Mouse (Mus musculus) CD4-positive helper T cell, adult 2 months (primary cell): ENCODE results near the gene Sdhd.
A peak's percentile ranks its signal among the peaks of the same experiment; 100 is the strongest.

Source experiments
- DNase-seq: peaks from one replicate; pipeline ENCODE4 v3.0.0-alpha.2; 2012; ENCODE audit warnings: low read depth, missing footprints, low spot score

Sdhd gene

DNA sequence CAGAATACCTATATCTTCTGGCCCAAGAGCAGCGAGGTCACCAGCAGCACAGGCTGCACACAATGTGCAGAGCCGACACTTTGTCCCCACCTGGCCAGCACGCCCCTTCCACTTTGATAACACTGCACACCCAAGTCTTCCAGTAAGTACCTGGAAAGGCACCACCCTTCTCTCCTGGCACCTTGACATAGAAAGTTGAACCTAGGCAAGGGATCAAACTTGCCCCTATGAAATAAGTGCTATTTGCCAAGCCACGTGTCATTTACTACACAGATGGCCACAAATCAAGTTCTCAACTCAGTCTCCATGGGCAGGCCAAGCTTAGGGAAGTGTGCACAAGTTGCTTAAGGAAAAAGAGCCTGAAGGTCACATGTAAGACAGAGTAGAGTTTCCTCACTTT, 16.7 kb downstream of the Sdhd start:
- no peak for DNase-seq

DNA sequence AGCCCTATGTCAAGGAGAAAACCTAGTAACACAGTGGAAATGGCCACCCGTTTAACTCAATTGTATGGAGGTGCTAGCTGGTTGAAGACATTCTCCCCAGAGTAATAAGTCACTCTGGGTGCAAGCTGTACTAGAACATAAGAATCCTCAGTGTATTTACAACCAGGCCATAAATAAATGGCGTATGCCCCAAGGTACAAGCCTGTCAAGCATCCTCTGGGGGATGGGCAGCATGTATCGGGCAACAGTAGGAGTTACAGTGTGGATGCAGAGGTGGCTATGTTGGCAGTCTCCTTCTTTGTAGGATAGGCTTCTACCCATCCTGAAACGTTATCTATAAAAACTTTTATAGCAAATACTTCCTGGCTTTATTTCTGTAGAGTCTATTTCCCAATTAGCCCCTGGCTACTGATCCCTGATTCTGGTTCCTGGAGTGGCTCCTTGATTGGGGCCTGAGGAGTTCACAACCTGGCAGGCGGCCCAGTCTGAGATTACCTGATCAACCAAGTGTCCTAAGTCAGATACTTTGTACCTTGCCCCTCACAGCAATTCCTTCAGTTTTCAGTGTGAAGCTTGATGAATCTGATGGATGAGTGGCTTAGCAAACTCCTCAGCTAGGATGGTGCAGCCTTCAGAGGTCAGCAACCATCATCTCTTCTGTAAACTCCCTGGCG, 18.3 kb downstream of the Sdhd start:
- no peak for DNase-seq

DNA sequence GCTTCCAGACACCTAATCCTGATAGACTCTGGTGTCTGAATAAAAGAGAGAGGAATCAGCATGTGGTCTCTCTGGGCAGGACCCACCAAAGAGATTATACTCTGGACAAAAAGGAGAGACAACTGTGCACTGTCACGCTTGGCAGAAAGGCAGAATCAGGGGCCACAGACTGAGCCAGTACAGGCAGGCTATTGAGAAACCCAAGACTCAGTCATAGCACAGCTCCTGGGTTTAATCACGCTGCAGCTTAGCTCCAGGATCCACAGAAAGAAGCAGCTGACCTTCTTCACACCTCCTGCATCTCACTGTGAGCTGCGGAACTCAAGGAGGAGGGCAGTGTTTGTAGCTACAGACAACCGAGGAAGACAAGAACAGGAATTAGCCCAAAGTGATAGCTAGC, 23.2 kb downstream of the Sdhd start:
- DNase-seq: no peak

DNA sequence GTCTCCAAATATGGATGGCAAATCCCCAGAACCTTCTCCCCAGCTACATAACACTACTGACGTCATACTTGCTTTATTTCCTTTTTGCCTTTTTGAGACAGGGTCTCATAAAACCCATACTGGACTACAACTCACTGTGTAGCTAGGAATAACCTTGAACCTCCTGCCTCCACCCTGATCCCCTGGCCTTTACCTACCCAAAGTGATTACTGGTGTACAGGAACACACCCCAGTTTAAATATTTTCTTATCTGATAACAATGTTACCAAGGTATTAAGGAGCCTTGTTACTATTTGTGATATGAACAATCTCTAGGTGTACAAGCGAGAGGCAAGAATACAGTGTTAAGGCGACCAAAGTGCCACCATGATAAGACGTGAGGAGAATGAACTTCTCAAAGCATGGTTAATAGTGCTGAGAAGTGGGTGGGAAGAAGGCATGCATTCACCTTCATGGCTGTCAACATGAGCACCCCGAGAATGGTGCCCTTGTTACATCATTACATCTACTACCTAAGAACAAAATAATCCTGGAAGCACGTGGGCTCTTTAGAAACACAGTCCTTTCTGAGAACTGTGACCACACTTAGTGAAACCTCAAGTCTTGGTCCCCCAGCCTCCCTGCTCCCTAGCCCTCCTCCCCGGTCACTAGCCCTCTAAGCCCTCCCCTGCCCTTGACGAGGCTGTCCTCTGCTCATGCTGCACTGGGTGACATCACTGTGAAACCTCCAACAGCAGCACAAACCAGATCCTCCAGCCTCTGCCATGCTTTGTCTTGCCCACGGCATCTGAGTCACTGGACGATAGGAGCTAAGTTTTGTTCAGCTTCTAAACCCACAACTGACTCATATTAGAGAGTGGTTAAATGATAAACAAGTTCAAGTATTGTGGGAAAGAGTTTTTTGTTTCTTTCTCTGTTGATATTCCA, 33.8 kb downstream of the Sdhd start:
- no peak for DNase-seq

DNA sequence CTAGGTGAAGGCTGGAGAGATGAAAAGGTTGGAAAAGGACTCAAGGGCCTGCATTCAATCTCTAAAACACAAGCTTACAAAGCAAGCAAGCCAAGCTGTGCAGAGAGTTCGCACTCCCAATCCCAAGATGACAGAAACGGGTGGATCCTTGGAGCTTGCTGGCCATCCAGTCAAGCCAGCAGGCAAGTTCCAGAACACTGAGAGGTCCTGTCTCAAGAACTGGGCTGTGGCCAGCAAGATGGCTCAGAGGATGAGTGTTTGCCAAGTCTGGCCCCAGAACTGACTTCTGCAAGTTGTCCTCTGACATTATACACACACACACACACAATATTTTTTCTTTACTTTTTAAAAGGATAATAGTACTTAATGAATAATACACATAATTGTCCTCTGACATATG, 35.7 kb downstream of the Sdhd start:
- no peak for DNase-seq

DNA sequence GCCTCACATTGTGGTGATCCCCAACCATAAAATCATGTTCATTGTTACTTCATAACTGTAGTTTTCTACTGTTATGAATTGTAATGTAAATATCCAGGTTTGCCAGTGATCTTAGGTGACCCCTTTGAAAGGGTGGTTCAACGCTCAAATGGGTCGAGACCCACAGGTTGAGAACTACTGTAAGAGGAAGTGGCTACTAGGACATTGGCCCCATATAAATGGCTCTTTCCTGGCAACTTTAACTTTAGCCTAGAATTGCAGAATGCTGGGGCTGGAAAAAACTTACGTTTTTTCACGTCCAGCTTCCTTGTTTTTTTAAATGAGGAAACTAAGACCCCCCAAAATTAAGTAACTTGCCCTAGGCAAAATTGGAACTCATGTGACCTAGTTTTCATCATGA, 36.2 kb downstream of the Sdhd start:
- no peak for DNase-seq

DNA sequence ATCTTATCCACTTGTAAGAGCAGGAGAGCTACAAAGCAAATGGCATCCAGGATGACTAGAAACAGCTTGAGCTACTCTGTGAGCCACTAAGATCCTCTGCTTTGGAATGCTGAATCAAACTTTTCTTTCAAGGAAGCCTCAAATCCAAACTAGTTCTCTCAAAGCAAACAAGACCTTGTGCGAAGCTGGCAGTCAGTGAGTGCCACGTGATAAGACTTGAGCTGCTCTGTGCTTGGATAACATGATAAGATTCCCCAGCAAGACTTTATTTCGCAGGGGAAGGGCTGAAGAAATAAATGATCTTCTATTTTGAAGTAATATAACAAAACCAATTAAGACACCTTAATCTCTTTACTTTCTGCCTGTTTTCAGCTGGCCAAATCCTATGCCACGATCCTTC, 37.7 kb downstream of the Sdhd start:
- no peak for DNase-seq

DNA sequence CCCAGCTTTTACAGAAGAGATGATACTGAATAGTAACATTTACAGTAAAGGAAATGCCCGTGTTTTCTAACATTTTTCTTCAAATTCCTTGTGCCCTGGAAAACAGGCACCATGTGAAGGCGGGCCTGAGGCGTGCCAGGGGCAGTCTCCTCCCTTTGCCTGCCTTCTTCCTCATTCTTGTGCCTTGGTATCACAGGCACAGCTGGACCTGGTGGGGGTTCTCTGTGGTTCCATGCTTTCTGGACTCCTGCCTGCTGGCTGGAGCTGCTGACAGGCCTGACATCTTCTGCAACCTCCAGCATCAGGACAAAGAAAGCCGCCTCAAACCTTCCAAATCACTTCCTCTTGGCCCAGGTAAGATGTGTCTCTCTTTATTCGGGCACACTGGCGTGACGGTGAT, 38.4 kb downstream of the Sdhd start:
- DNase-seq: no peak

DNA sequence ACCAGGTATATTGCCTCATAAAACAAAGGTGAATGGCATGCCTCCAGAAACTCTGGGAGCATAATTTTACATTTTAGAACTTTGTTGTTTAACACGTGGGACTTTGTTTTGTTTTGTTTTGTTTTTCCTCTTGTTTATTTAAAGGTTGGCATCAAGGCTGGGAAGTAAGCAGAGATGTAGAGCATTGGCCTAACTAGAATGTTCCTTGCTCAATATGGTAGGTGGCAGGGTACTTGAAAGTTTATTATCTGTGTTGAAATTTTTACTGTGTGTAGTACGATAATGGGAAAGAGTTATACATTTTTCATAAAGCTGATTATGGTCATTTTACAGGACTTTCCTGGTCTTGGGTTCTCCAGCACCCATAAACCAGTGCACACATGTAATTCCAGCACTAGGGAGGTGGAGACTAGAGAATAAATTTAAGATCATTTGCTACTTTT, 41.7 kb downstream of the Sdhd start:
- DNase-seq: no peak

DNA sequence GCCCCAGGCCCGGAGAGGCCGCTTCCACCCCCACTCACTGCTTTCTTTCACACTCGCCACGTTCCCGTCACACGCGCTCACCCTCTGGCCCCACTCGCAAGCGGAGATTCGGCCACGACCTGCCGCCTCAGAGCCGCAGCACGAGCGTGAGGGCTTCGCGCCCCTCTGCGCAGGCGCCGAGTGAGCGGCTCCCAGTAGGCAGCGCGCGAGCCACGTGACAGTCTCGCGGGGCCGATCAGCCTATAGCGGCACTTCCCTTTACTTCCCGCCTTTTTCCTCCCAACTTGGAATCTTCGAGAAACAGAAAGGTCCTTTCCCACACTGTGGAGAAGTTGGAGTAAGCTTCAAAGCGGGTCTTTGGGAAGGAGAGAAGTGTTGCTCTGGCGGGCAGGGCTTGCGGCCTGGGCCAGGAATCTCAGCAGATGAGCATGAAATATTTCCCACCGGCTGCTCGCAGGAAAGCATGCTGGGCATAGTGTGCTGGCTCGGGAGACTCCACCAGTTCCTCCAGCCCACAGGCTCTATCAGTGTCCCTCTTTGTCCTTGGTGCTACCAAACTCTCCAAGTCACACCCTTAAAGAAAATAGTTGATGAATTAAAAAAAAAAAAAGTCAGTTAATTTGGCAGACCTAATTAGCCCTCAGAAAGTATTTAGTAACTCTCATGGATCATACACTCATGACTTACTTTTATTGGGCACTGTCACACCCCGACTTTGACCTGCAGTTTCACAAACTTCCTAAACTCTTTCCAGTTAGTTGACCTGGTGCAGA, 42.3 kb downstream of the Sdhd start, which contains the start of gene Tex12:
Gene Tex12, minus strand, starts transcription at position 181 of the 773 bp plus-strand sequence.
- no peak for DNase-seq

DNA sequence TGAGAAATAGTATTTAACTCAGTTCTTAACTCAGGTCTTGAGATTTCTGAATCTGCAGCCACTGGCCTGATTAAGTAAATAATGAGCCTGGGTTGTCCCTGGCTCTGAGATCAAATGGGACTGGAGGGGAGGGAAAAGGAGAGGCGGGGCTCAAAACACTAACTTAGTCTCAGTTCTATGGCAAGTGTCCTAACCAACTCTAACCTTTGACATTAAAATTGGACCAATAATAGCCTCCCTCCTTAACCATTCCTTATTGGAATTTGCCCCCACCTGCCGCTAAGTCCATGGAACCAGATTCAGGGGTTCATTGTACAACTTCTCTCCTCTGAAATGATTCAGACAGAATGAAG, 48.5 kb downstream of the Sdhd start, which contains the start of gene Bco2:
Gene Bco2, minus strand, starts transcription at position 88 of the 353 bp plus-strand sequence.
- DNase-seq: no peak

DNA sequence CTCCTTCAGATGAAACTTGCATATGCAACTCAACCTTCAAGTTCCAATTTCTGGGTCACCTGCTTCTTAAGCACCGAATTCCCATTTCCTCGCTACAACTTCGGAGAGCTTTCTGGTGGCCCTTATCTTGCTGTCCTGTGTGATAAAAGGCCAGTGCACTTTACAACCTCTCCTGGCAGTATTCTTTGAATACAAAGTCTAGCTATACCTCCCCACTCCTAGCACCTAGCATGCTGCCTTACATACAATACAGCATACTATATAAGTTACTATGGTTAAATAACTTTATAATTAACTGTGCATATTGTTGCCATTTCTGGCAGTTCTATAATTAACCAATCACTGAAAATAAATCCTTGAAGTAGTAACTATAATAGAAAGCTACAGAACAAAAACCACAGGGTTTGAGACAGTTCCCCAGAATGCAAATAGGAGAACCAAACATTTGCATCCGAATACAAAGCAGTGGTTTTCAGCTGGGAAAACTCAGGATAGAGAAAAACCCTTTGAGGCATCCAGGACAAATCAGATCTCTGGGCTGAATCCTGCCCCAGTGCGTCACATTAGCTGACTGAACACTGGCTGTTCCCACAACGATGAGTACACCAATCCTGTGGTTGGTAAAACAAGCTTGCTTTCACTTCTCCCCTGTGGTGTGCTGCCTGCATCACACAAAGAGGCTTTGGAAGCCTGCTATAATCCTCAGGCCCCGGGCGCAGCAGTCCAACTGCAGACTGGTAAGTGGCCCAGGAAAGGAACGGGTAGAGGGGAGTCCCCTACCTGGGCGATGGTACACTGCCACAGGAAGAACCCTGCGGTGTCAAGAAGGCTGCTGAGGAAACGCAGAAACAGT, 49.1 kb downstream of the Sdhd start, which contains the start of gene Il18:
Gene Il18, plus strand, starts transcription at position 587 of the 853 bp plus-strand sequence.
- DNase-seq: peak; percentile 48

DNA sequence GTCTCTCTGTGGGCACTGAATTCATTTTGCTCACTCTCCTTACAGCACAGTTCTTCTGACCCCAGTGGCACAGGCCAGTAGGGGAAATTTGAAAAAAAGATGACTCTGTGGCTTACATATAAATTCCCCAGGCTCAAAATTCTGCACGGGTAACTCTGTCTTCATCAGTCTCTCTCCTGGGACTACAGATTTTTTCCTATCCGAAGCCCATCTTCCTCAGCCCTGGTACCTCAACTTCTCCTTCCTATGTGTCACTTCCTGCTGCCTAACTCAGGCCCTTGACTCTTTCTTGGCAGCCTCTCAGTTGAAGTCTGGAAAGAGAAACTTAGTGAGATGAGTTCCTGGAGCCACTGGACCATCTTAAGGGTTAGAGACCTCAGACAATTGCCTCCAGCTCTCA, 50.1 kb downstream of the Sdhd start:
- no peak for DNase-seq

DNA sequence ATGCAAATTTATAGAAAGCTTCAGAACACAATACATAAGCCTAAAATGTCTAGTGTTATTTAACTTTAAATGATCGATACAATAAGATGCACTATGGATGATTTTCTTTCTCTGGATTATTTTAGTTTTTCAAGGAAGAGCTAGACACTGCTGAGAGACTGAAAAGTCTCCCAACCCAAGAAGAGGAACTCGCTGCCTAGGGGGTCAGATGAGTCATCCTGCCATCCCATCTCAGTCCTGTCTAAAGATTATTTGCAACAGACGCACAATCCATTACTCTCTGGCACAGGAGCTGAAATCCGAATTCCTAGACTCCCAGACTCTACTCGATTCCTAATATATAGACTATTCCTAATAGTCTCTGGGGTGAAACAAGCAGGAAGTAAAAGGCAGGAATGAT, 51.4 kb downstream of the Sdhd start:
- no peak for DNase-seq

DNA sequence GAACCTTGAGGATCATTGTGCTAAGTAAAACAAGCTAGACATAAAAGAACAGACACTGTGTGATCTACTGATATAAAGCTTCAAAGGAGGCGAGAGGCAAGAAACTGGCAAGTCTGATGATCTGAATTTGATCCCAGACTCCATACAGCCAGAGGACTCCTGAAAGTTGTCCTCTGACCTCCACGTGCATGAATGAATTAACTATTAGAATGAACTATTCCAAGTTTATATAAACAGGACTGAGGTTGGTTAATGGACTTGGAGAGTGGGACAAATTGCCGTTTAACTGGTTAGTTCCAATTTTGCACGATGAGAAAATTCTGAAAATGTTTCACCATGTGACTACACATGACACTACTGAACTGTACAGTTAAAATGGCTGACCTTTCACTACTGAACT, 54.7 kb downstream of the Sdhd start:
- DNase-seq: no peak

DNA sequence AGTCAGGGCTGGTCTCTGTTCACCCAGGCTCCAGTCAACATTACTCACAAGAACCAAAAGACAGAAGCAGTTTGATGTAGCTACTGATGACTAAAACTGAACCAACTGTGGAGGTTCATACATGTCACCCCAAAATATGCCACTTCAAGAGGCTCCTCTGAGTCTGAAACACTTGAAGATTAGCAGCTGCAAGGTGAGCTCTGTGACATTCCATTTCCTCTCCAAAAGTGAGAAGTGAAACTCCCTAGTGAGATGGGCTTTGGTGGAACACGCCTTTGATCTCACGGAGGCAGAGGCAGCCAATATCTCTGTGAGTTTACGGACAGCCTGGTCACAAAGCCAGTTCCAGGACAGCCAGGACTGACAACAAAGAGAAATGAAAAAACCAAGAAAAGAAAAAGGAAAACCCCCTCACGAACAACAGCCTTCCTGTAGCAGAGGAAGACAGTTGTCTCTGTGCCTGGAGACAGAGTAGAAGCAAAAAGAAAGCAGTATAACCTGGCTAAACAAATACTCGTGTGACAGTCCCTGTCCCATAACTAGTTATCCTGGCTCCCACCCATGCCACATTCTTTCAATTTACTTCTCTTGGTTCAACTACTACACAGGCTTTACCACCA, 55.6 kb downstream of the Sdhd start:
- DNase-seq: peak; percentile 58
